ENCODE assay signal across 25 mouse cellular contexts in the genomic region with DNA sequence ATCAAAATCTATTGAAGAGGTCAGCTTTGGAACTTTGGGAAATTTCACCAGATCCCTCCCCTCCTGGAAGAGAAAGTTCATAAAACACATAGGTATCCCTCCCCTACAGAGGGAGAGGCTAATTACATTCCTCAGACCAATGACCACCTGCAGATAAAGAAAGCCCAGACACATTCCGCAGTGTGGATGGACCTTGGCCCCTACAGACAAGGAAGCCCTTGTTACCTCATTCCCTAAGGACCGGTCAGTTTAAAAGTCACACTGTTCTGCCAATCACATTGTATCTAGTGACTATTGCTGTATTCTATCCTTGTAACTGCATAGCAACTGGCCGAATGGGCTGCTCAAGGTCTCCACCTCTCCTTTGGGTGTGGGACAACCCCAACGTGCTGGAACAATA.
"Had no signal": no experiment of that assay in that cellular context is flagged by ENCODE, and none has a peak within 500 bp of the region (broad histone marks: within the 10 kb centered on the region; RNA-seq: fewer than 3 reads in every experiment).

No protein-coding gene starts in this region.

- H3K4me3 ChIP-seq: gastrocnemius, adult 2 months; heart, embryonic 13.5 days; heart, embryonic 15.5 days; hindbrain, embryonic 13.5 days; hindbrain, embryonic 15.5 days; kidney, embryonic 15.5 days; limb, embryonic 13.5 days; limb, embryonic 15.5 days; liver, embryonic 12.5 days had no signal

- H3K4me1 ChIP-seq: heart, embryonic 13.5 days; heart, embryonic 15.5 days; hindbrain, embryonic 13.5 days; hindbrain, embryonic 15.5 days; kidney, embryonic 15.5 days; limb, embryonic 13.5 days; limb, embryonic 15.5 days; liver, embryonic 12.5 days had no signal

- H3K4me2 ChIP-seq: heart, embryonic 11.5 days; heart, embryonic 13.5 days; heart, embryonic 15.5 days; hindbrain, embryonic 13.5 days; hindbrain, embryonic 15.5 days; kidney, embryonic 15.5 days; limb, embryonic 13.5 days; limb, embryonic 15.5 days; liver, embryonic 12.5 days had no signal

- H3K9ac ChIP-seq: heart, embryonic 13.5 days; heart, embryonic 15.5 days; hindbrain, embryonic 13.5 days; hindbrain, embryonic 15.5 days; kidney, embryonic 15.5 days; limb, embryonic 13.5 days; limb, embryonic 15.5 days; liver, embryonic 12.5 days had no signal

- DNase-seq: gastrocnemius, adult 2 months; gastrocnemius, postnatal 14 days; gastrocnemius, postnatal 36 days; heart, adult 18-20 months; heart, postnatal 14 days; heart, postnatal 36 days; kidney, adult 11 months; kidney, adult 2 months; kidney, adult 9 months; kidney, postnatal 14 days; kidney, postnatal 36 days; layer of hippocampus, adult 9-11 months; layer of hippocampus, postnatal 36 days; left cerebral cortex, postnatal 4 days had no signal

- H3K27me3 ChIP-seq: heart, embryonic 13.5 days; heart, embryonic 15.5 days; hindbrain, embryonic 13.5 days; hindbrain, embryonic 15.5 days; kidney, embryonic 15.5 days; limb, embryonic 13.5 days; limb, embryonic 15.5 days; liver, embryonic 12.5 days had no signal

- H3K27ac ChIP-seq: gastrocnemius, adult 2 months; heart, embryonic 13.5 days; heart, embryonic 15.5 days; hindbrain, embryonic 13.5 days; hindbrain, embryonic 15.5 days; hindbrain, postnatal 0 days; kidney, embryonic 15.5 days; kidney, postnatal 0 days; limb, embryonic 13.5 days; limb, embryonic 15.5 days; liver, embryonic 12.5 days had no signal

- H3K9me3 ChIP-seq: heart, embryonic 13.5 days; heart, embryonic 15.5 days; hindbrain, embryonic 13.5 days; hindbrain, embryonic 15.5 days; kidney, embryonic 15.5 days; limb, embryonic 13.5 days; limb, embryonic 15.5 days; liver, embryonic 12.5 days had no signal

- H3K36me3 ChIP-seq: heart, embryonic 13.5 days; heart, embryonic 15.5 days; hindbrain, embryonic 13.5 days; hindbrain, embryonic 15.5 days; kidney, embryonic 15.5 days; limb, embryonic 13.5 days; limb, embryonic 15.5 days; liver, embryonic 12.5 days had no signal

- ATAC-seq: hindbrain, postnatal 0 days; liver, embryonic 12.5 days had no signal
